Mouse (Mus musculus) thymus, postnatal 25 days (tissue): Measurements from ENCODE around the gene Tdrd1.

ENCODE experiments used
- DNase-seq: peaks from one replicate; pipeline ENCODE4 v3.0.0; 2022

The Tdrd1 gene

GRCm38 (mm10) chr19:56914658-56915057 is 88.6 kb downstream of the Tdrd1 start:
- DNase-seq, result no peak

GRCm38 (mm10) chr19:56915084-56915483 is 89.1 kb downstream of the Tdrd1 start:
- no peak for DNase-seq
